Mouse (Mus musculus) left cerebral cortex, adult 8-10 months (tissue): ENCODE data around the gene Ltv1. TPM values are rescaled to one million over a fixed set of nuclear protein-coding genes. Genes with fewer than 3 reads are reported as not detected.

Source experiments
- DNase-seq, 2 experiments: peaks; one replicate each; pipeline ENCODE4 v3.0.0; 2022; ENCODE audit warnings: low spot score in 2 of 2
- total RNA-seq, 4 experiments: library from RNA; stranded (reverse); gene quantifications; 2 replicates each; pipeline ENCODE4 v1.2.4; 2022

Gene Ltv1
- 10 to 100 TPM; 17.3 to 25.0 (median 19.0) TPM for total RNA-seq

- peak; percentile 84 to 94 for DNase-seq
Observed at GRCm38 (mm10) chr10:13192731-13193351, at the start of gene Ltv1. TSS of gene Ltv1 (minus strand) at chr10:13193168.

DNA sequence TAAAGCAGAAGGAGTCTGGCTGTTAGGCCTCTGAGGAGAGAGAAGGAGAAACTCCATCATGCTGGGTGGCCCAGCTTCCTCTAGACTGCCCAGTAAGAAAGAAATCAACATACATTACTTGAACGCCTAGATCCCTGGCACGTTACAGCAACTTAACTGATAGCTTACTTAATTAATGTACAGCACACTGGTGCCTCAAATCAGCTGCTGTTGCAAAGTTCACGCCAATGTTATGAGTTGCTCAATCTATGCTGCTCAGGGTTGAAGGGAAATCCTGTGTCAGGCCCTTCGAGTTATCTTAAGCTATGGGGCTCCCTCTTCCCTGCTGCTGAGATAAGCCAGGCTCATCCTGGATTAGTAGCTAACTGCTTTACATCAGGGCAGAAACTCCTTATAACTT lies 47.5 kb upstream of the Ltv1 start:
- no peak for DNase-seq

DNA sequence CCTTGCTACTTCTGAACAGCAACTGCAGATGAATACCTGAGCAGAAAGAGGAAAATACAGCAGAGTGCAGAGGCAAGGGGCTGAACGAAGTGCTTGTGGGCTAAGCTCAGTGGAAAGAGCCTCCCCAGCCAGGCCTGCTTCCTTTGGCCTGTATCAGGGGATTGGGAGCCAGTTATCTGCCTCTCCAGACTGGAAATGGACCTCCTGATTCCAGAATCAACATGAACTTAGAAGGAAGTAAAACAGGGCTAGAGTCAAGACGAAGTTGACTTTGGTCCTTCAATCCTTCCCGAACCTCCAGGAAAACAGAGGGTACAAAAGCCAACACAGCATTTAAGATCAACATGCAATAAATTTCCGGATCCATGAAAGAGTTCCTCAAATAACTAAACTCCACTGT lies 45.2 kb upstream of the Ltv1 start:
- DNase-seq = no peak

GRCm38 (mm10) chr10:13236866-13237265 lies 43.9 kb upstream of the Ltv1 start:
- DNase-seq = no peak

DNA sequence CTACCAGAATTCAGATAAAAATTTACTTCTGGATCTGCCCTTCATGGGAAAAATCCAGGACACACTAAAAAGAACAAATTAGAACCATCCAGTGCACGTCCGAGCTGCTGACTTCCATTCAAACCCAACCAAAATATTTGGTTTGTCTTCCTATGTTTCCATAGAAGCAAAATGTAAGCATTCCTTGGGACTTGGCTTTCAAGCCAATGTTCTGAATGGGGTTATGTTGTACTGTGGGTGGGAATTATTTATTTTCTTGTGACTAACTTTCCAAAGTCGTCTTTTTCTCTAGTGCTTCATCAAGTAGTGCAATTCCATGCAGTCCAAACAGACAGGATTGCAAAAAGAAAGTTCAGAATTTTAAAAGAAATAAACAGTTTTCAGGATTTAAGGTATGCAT lies 41.5 kb upstream of the Ltv1 start:
- DNase-seq = no peak

DNA sequence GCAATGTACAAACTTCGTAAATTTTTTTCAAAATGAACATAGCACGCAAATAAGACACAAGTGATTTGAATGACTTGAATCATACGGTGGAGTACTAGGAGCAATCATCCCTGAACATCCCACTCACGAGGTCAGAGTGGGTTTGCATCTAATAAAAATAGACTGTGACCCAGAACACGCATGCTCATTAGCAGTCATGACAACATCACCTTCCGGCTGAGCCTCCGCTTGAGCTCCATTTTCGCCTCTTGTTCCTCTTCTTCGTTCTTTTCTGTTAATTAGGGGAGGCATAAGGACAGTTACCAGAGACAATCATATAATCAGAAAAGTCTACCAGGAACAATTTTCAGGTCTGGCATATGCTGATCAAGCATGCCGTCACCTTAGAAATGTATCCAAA lies 41.0 kb upstream of the Ltv1 start:
- DNase-seq = no peak

DNA sequence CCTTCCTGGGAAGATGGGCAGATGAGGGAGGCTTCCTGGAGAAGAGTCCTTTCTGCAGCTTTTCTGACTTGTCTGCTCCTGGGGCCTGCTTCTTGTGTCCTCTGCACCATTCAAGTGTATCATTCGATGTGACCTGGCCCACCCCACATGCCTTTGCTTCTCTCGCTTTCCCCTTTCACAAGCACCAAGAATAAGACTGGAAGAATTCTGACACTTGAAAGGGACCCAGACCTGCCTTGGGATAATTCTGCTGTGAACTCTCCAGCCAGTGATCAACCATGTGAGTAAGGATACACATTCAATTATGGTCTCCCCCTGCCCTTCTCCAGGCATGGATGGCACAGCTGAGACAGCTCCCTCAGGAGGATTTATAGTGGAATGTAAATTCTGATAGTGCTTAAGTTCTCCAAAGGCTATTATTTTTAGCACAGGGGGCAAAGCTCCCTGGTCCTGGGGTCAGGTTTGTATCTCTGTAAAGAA lies 40.2 kb upstream of the Ltv1 start:
- DNase-seq = no peak

DNA sequence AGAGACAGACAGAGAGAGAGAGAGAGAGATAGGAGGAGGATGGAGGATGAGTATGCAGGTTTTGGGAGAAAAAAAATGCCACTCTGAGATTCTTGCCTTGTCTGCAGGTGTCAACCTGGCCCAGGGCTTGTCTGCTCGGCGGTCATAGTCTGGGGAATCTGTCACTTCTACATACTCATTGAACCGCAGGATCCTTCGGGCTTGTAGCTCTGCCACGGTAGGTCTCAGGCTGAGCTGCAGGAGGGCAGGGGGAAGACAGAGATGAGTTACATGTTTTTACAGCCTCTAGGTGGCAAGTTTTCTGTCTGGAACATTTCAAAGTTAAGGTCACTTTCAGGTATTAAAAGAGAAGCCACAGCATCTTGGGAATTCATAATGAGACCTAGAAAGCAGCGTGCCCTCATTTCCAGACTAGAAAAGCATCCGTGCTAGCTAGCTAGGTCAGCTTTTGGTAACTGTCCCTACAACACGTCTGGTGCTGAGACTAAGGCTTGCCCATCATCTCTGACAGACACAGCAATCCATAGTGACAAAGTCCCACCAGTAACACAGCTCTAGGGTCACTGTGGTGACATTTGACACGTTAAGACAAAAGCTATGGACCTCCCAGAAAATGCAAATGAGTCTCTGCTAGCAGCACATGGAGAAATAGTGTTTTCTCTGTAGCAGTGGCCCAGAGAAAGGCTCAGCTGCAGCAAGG lies 39.6 kb upstream of the Ltv1 start:
- no peak for DNase-seq

- no peak for DNase-seq
Observed at GRCm38 (mm10) chr10:13230716-13231115, 37.7 kb upstream of the Ltv1 start.

DNA sequence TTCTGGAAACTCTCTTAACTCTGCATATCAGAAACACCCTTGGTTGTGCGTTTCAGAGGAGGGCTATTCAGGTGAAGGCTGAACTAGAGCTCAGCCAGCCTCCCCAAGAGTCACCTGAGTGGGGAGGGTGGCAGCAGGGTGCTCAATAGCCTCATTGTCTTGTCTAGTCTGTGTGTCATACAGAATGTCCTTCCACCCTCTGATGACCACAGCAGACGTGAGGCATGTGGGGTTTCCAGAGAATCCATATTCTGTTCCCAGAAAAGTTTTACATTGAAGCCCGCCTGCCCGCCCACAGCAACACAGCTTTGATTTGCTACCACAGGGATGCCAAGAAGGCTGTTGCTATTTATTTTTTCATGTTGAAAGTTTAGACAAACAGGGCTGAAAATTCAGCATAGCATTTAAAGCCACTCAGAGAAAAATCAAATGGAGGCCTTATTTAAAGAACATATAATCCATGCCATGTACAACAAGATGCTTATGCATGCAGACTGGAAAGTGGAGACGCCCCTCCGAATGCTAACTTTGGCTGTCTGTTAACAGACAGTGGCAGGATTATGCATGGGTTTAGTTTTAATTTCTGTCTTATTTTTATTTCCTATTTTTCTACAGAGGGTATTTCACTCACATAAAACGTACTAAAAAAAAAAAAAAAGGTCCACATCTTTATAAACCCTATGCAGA lies 32.6 kb upstream of the Ltv1 start:
- DNase-seq = no peak

DNA sequence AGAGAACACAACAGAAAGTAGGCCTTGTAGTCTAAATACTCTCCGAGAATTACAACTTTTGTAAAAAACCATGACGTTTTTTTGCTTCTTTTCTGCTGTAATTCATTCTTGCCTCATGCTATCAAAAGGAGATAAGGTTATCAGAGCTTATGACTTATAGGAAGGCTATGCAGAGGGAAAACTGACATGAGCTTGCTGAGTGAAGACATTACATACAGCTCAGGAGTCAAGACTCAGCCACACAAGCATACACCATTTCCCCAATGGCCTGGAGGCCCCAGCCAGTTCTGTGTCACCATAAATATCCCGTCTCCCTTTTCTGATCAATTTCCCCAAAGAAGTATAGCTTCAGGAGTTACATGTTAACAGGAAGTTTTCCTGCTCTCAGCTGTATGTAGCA lies 29.2 kb upstream of the Ltv1 start:
- no peak for DNase-seq

GRCm38 (mm10) chr10:13220061-13220460 lies 27.1 kb upstream of the Ltv1 start:
- no peak for DNase-seq

GRCm38 (mm10) chr10:13213956-13214355 lies 21.0 kb upstream of the Ltv1 start:
- no peak for DNase-seq

DNA sequence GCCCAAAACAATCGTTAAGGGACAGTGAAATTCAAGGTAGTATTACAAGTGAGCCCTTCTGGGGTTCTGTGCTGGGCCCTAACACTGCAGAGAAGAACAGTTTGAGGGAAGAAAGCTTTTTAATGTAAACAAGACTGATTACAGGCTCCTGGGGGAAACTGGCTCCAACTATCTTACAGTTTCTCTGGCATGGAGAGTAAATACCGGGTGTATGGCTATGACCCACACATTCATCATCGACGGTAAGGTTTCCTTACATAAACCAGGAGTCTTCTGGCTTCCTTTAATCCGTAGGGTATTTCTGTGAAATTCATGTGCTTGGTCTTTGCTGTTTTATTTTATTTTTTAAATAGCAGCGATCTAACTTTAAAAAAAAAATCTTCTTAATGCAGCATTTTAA lies 19.9 kb upstream of the Ltv1 start:
- no peak for DNase-seq

DNA sequence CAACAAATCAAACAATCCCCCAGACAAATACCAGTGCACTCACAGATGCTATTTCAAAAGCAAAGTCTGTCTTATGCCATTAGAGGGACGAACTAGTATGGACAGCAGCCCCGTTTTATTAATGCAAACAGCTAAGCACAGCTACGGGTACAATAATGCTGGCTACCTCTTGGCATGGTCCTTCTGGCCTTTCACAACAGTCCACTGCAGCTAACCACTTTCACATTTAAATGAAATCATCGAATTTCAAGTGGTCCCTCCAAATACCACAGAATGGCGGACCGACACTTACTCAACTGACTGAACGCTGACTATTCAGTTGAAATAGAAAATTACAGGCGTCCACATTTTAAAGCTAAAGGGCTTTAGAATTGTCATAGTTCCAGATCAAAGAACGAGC lies 19.4 kb upstream of the Ltv1 start:
- no peak for DNase-seq

GRCm38 (mm10) chr10:13209930-13210637 lies 17.1 kb upstream of the Ltv1 start:
- DNase-seq = no peak

GRCm38 (mm10) chr10:13209506-13209905 lies 16.5 kb upstream of the Ltv1 start:
- DNase-seq = no peak

DNA sequence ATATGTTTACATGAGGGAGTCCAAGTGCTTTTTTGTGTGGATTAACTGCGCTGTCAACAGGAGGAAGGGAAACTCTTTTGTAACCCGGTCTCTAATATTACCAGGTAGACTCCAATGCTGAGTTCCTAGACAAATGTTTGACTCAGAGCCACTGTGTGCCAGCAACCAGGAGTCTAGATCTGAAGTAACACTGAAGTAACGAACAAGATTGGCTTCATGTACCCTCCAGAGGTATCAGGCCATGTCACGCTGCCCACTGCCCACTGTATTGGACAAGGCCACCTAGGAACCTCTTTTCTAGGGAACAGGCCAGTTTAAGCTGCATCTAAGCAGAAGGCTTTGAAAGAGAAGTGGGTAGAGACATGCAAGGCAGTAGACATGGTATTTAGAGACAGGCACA lies 16.1 kb upstream of the Ltv1 start:
- DNase-seq = no peak

DNA sequence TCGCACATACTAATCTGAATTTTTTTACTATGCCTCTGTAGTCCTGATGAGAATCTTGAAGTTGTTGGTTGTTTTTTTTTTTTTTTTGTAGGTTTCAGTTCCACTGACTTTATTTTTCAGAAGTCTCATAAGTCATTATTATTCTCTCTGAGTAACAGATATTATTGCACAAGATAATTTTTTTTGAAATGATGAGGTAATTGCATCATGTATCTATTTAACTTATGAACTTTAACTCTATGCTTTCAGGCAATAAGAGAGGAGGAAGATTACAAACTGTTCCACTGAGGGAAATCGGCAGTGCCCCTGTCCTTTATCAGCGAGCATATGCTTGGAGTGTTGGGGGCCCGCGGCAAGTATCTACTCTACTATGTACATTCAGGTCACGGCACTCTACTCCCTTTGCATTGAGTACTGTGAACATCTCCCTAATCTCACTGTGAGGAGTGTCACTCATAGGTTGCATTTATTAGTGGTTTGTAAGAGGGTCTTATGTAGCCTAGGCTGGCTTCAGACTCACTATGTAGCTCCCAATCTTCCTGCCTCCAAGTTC lies 8.8 kb upstream of the Ltv1 start:
- no peak for DNase-seq

DNA sequence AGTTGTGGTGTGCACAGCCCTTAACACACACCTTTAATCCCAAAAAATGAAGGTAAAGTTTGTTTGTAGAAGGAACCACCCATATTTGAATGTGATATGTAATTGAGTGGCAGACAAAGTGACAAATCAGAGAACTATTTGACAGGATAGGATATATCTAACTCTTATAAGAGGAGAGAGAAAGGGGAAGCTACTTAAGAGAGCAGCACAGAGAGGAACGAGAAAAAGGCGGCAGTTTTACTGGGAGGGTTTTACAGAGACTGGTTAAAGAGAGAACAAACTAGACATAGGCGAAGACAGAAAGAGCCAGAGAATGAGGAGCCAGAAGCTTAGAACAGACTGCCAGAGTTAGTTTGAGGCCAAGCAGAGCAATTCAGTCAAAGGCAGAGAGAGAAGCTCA lies 7.9 kb upstream of the Ltv1 start:
- DNase-seq = no peak

DNA sequence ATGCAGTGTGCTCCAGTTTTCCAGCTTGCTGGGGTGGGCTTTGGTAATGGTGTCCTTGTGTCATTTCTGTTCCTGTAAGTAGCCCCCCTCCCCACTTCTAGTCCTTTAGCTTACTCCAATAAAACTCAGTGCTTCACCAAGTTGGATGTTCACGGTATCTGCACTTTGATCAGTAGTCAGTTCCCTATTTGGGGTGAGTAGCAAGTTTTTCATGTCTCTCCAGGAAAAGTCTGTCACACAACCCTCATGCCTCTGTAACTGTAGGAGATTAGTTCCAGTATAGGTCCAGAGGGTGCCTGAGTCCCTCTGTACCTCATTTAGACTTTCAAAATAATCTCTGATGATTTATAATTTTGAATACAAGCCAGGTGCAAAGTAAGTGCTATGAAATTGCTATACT lies 6.3 kb upstream of the Ltv1 start:
- DNase-seq = no peak
